Mouse (Mus musculus): ENCODE data around the gene Nsmce4a. TPM values are rescaled to one million over a fixed set of nuclear protein-coding genes. Genes with fewer than 3 reads are reported as not detected.
"Not testable (repeated sequence)": the region's sequence is repeated elsewhere in the genome, so short reads cannot be mapped to it uniquely, and the experiment has no call there.

The Nsmce4a gene
- polyA plus RNA-seq, 1 experiment from 2014 or later = 271 TPM

DNA sequence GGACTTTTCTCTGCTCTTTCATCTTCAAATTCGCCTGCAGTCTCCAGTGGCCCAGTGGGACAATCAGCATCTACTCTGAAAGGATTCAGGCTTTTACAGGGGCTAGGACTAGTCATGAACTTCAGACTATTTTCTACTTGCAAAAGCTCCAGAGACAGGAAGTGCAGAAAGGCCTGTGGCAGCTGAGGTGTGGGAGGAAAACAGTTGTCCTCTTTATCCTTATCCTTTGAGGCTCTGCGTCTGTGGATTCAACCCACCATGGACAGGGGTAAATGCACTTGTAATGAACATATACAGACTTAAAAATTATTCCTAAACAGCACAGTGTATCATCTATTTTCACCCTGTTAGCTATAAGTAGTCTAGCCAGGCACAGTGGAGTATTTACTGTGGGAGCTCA is 31.5 kb upstream of the Nsmce4a start:
- Histone ChIP-seq H3K27ac (replicated peaks; ENCODE audit: low read depth, low read length) (no peak overlapping the region), H3K36me3 (replicated peaks; ENCODE audit: control insufficient read depth, insufficient read depth, low read depth, low read length) (no peaks in the 10 kb centered on the region), H3K4me2 (ENCODE audit: low read depth, low read length) (no peak overlapping the region), H3K9ac (replicated peaks; ENCODE audit: low read length) (no peak overlapping the region), H3K4me1 (ENCODE audit: control insufficient read depth, insufficient read depth, low read length) (no peaks in the 10 kb centered on the region), H3K9me3 (replicated peaks; ENCODE audit: control insufficient read depth, low read length) (no peaks in the 10 kb centered on the region), H3K4me3 (ENCODE audit: low read depth, low read length) (no peak overlapping the region), H3K27me3 (ENCODE audit: control insufficient read depth, insufficient read depth, low read length) (no peaks in the 10 kb centered on the region)
- ATAC-seq (replicated peaks; ENCODE audit: insufficient number of reproducible peaks, low FRiP score, low TSS enrichment, low read depth) (no peak), DNase-seq (ENCODE audit: low spot score) (no peak)
- 75% methylated on average over 2 of the region's 2 CpGs for WGBS

DNA sequence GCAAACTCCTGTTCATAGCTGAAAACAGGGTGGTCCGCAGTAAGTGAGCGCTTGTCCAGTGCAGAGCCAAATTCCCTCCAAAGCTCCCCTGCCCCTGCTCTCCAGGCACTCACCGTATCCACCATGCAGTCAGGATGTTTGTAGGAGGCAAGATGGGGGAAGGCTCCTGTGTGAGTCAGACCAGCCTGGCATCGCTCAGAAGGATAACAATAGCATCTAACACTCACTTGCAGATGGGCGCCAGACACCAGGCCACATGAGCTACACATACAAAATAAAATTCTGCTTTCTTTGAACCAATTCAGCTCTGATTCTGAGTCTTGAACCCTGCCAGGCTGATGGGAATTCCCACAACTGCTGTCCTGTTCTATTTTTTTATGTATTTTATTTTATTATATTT is 30.6 kb upstream of the Nsmce4a start:
- Histone ChIP-seq H3K9me3 (replicated peaks; ENCODE audit: control insufficient read depth, low read length) (no peaks in the 10 kb centered on the region), H3K27ac (replicated peaks; ENCODE audit: low read depth, low read length) (no peak overlapping the region), H3K4me2 (ENCODE audit: low read depth, low read length) (no peak overlapping the region), H3K9ac (replicated peaks; ENCODE audit: low read length) (no peak overlapping the region), H3K36me3 (replicated peaks; ENCODE audit: control insufficient read depth, insufficient read depth, low read depth, low read length) (no peaks in the 10 kb centered on the region), H3K4me1 (ENCODE audit: control insufficient read depth, insufficient read depth, low read length) (no peaks in the 10 kb centered on the region), H3K4me3 (ENCODE audit: low read depth, low read length) (no peak overlapping the region), H3K27me3 (ENCODE audit: control insufficient read depth, insufficient read depth, low read length) (no peaks in the 10 kb centered on the region)
- no peak for ATAC-seq (replicated peaks; ENCODE audit: insufficient number of reproducible peaks, low FRiP score, low TSS enrichment, low read depth)
- DNase-seq (ENCODE audit: low spot score) = no peak
- WGBS = 85% methylated on average over 5 of the region's 5 CpGs

DNA sequence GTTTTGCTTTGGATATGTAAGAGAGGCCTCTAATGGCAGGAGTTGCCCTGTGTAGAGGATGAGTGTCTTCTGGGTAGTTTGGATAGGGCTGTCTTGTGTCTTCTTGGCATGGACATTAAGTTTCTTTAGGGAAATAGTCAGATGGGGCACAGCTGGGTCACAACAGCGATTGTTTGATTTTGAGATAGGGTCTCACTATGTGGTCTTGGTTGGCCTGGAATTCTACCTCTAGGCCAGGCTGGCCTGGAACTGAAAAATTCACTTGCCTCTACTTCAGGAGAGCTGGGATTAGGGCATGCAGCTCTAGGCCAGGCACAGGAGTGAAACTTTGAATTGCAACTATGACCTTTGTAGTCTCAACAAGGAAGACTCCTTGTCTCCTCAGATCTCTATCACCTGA is 29.9 kb upstream of the Nsmce4a start:
- Histone ChIP-seq H3K4me3 (ENCODE audit: low read depth, low read length) (no peak overlapping the region), H3K4me1 (ENCODE audit: control insufficient read depth, insufficient read depth, low read length) (no peaks in the 10 kb centered on the region), H3K36me3 (replicated peaks; ENCODE audit: control insufficient read depth, insufficient read depth, low read depth, low read length) (no peaks in the 10 kb centered on the region), H3K27me3 (ENCODE audit: control insufficient read depth, insufficient read depth, low read length) (no peaks in the 10 kb centered on the region), H3K27ac (replicated peaks; ENCODE audit: low read depth, low read length) (no peak overlapping the region), H3K4me2 (ENCODE audit: low read depth, low read length) (no peak overlapping the region), H3K9ac (replicated peaks; ENCODE audit: low read length) (no peak overlapping the region), H3K9me3 (replicated peaks; ENCODE audit: control insufficient read depth, low read length) (no peaks in the 10 kb centered on the region)
- WGBS = 88% methylated on average over 1 of the region's 1 CpGs
- no peak for ATAC-seq (replicated peaks; ENCODE audit: insufficient number of reproducible peaks, low FRiP score, low TSS enrichment, low read depth)
- DNase-seq (ENCODE audit: low spot score) = no peak

DNA sequence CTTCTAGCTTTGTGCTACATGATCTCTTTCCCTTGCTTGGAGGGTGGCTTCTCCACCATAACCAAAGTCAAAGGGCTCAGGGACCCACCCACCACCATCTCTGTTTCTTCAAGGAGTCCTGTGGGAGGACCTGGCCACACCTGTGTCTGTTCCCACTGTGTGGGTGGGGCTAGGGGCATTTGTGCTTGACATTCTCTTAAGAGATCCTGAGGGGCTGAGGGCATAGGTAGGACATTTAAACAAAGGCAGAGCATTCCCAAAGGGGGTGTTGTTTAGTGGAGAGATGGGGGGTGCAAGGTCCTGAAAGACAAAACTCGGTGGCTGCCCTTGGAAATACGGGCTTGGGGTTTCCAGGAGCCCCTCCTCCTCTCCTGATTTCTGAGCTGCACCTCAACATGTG is 27.6 kb upstream of the Nsmce4a start:
- Histone ChIP-seq H3K4me1 (ENCODE audit: control insufficient read depth, insufficient read depth, low read length) (no peaks in the 10 kb centered on the region), H3K9me3 (replicated peaks; ENCODE audit: control insufficient read depth, low read length) (no peaks in the 10 kb centered on the region), H3K4me3 (ENCODE audit: low read depth, low read length) (no peak overlapping the region), H3K36me3 (replicated peaks; ENCODE audit: control insufficient read depth, insufficient read depth, low read depth, low read length) (no peaks in the 10 kb centered on the region), H3K9ac (replicated peaks; ENCODE audit: low read length) (no peak overlapping the region), H3K4me2 (ENCODE audit: low read depth, low read length) (no peak overlapping the region), H3K27me3 (ENCODE audit: control insufficient read depth, insufficient read depth, low read length) (no peaks in the 10 kb centered on the region), H3K27ac (replicated peaks; ENCODE audit: low read depth, low read length) (no peak overlapping the region)
- no peak for DNase-seq (ENCODE audit: low spot score)
- no peak for ATAC-seq (replicated peaks; ENCODE audit: insufficient number of reproducible peaks, low FRiP score, low TSS enrichment, low read depth)
- WGBS = 58% methylated on average over 2 of the region's 2 CpGs

DNA sequence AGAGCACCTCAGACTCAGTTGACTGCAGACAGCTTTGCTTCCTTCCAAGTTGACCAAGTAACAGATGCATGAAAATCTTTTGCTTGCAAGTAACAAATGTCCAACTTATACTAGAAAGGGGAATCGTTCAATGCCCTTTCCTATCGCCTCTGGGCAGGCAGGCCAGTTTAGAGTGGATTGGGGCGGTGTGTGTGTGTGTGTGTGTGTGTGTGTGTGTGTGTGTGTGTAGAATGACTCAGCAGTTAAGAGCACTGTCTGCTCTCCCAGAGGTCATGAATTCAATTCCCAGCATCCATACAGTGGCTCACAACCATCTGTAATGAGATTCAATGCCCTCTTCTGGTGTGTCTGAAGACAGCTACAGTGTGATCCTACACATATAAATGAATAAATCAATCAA is 27.2 kb upstream of the Nsmce4a start:
- DNase-seq (ENCODE audit: low spot score) (no peak), ATAC-seq (replicated peaks; ENCODE audit: insufficient number of reproducible peaks, low FRiP score, low TSS enrichment, low read depth) (no peak)
- Histone ChIP-seq H3K27me3 (ENCODE audit: control insufficient read depth, insufficient read depth, low read length) (no peaks in the 10 kb centered on the region), H3K36me3 (replicated peaks; ENCODE audit: control insufficient read depth, insufficient read depth, low read depth, low read length) (no peaks in the 10 kb centered on the region), H3K4me1 (ENCODE audit: control insufficient read depth, insufficient read depth, low read length) (no peaks in the 10 kb centered on the region), H3K9me3 (replicated peaks; ENCODE audit: control insufficient read depth, low read length) (no peaks in the 10 kb centered on the region), H3K9ac (replicated peaks; ENCODE audit: low read length) (no peak overlapping the region), H3K27ac (replicated peaks; ENCODE audit: low read depth, low read length) (no peak overlapping the region), H3K4me2 (ENCODE audit: low read depth, low read length) (no peak overlapping the region), H3K4me3 (ENCODE audit: low read depth, low read length) (no peak overlapping the region)
- WGBS = 91% methylated on average over 3 of the region's 3 CpGs

DNA sequence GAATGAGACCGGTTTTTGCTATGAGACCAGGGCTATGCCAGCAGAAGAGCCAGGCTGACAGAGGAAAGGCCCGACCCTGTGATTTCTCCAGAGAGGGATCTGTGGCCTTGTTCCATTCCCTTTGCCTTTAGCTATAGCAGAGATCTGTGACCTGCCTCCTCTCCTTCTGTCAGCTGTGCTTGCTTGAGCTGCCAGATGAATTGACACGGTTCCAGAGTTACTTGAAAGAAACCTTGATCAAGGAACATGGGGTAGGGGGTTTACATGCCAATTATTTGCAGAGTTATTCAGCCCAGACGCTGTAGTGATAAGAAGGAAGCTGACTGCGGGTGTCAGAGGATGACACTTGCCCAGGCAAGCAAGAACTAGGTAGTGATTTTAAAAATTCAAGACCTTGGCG is 24.6 kb upstream of the Nsmce4a start:
- no peak overlapping the region for H3K9ac ChIP-seq (replicated peaks; ENCODE audit: low read length)
- ATAC-seq (replicated peaks; ENCODE audit: insufficient number of reproducible peaks, low FRiP score, low TSS enrichment, low read depth) (no peak), DNase-seq (ENCODE audit: low spot score) (no peak)
- no peak overlapping the region for H3K4me2 ChIP-seq (ENCODE audit: low read depth, low read length)
- H3K9me3 ChIP-seq (replicated peaks; ENCODE audit: control insufficient read depth, low read length) = no peaks in the 10 kb centered on the region
- H3K36me3 ChIP-seq (replicated peaks; ENCODE audit: control insufficient read depth, insufficient read depth, low read depth, low read length) = no peaks in the 10 kb centered on the region
- no peak overlapping the region for H3K27ac ChIP-seq (replicated peaks; ENCODE audit: low read depth, low read length)
- H3K4me3 ChIP-seq (ENCODE audit: low read depth, low read length) = no peak overlapping the region
- no peaks in the 10 kb centered on the region for H3K4me1 ChIP-seq (ENCODE audit: control insufficient read depth, insufficient read depth, low read length)
- H3K27me3 ChIP-seq (ENCODE audit: control insufficient read depth, insufficient read depth, low read length) = no peaks in the 10 kb centered on the region
- 69% methylated on average over 6 of the region's 6 CpGs for WGBS

DNA sequence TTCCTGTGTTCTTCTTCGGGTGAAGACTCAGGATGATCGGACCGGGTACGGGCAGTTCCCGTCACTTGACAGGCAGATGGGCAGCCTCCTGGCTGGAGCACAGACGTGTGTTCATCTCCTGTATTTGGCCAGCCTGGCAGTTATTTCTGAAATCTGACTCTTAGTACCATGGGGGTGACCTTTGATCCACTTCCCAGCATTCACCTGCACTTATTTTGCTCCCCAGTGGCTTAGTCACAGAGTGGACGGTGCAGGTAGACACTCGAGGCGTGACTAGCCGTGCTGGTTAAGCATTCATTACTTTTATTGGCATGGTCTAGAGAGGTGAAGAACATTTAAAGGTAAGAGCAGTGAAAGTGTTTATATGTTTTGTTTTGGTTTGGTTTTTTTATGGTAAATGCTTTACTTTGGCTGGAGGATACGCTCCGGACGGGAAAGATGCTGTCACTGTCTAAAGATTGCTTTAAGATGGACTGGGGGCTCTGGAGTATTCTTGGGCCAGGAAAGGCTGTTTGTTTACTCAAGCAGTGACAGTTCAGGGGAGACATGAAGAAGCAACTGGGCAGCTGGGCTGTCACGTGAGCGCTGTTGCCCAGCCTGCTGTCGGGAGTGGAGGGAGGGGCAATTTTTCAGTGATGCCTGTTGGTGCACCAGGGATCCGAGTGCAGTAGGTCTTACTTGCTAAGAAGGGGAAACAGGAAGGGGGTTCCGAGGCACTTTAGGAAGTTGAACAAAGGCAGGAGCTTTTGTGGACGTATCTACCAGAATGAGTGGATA is 23.3 kb upstream of the Nsmce4a start:
- H3K36me3 ChIP-seq (replicated peaks; ENCODE audit: control insufficient read depth, insufficient read depth, low read depth, low read length); H3K27me3 ChIP-seq (ENCODE audit: control insufficient read depth, insufficient read depth, low read length); DNase-seq (ENCODE audit: low spot score); H3K4me1 ChIP-seq (ENCODE audit: control insufficient read depth, insufficient read depth, low read length); H3K9ac ChIP-seq (replicated peaks; ENCODE audit: low read length); H3K27ac ChIP-seq (replicated peaks; ENCODE audit: low read depth, low read length); H3K4me2 ChIP-seq (ENCODE audit: low read depth, low read length); ATAC-seq (replicated peaks; ENCODE audit: insufficient number of reproducible peaks, low FRiP score, low TSS enrichment, low read depth); H3K9me3 ChIP-seq (replicated peaks; ENCODE audit: control insufficient read depth, low read length); H3K4me3 ChIP-seq (ENCODE audit: low read depth, low read length): not testable (repeated sequence)
- 46% methylated on average over 9 of the region's 19 CpGs for WGBS

DNA sequence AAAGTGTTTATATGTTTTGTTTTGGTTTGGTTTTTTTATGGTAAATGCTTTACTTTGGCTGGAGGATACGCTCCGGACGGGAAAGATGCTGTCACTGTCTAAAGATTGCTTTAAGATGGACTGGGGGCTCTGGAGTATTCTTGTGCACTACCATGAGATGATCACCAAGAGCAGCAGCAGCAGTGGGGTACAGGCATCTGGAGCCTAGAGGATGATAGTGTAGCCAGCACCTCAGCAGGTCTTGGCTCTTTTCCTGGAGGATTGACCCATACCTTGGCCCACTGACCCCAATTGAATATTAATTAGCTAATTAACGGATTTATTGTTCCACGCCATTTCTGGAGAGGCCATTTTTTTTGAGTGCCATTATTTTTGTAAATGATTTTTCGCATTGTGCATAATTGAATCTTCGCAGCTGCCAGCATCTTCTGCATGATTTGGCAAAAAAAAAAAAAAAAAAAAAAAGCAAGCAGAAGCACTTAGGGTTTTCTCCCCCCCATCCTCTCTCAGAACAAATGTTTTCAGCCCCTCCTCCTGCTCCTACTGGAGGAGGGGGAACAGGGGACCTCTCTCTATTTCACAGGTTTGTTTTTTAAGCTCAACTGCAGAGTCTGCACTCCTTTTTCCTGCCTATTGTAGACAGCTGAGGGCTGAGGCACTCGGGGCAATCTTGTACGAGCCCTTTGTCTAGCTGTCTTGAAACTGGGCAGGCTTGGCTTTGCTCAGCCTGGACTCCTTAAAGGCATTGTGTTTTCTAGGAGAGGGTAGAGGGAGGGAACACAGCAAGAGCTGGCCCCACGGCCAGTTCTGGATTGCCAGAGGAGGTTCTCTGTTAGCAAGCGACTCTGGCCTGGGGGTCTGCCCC is 20.7 kb upstream of the Nsmce4a start:
- H3K4me2 ChIP-seq (ENCODE audit: low read depth, low read length); H3K27ac ChIP-seq (replicated peaks; ENCODE audit: low read depth, low read length); H3K9ac ChIP-seq (replicated peaks; ENCODE audit: low read length); DNase-seq (ENCODE audit: low spot score); H3K9me3 ChIP-seq (replicated peaks; ENCODE audit: control insufficient read depth, low read length); H3K36me3 ChIP-seq (replicated peaks; ENCODE audit: control insufficient read depth, insufficient read depth, low read depth, low read length); H3K27me3 ChIP-seq (ENCODE audit: control insufficient read depth, insufficient read depth, low read length); H3K4me1 ChIP-seq (ENCODE audit: control insufficient read depth, insufficient read depth, low read length); H3K4me3 ChIP-seq (ENCODE audit: low read depth, low read length): not testable (repeated sequence)
- peak; percentile 79 for ATAC-seq (replicated peaks; ENCODE audit: insufficient number of reproducible peaks, low FRiP score, low TSS enrichment, low read depth)
- WGBS = 50% methylated on average over 6 of the region's 11 CpGs
